ENCODE assay signal across 8 mouse cellular contexts in genomic region chr11:67515020-67515911, GRCm38 (mm10).
A peak's percentile ranks its signal among the peaks of the same experiment; 100 is the strongest.
DNase-seq lines count a peak whose midpoint lies in the region; ATAC-seq and TF ChIP-seq lines count a peak whose summit lies in the region.

No protein-coding gene starts in this region.

- no peak for ATAC-seq in liver, embryonic 11.5 days (replicated peaks; ENCODE audit: low FRiP score)
- peak; percentile 42 for ATAC-seq in stomach, embryonic 15.5 days (ENCODE audit: insufficient read depth, low FRiP score, low read depth)

- H3K27me3 ChIP-seq in liver, adult 2 months (ENCODE audit: control insufficient read depth, insufficient read depth, low read length), result no peaks in the 10 kb centered on the region
- no peaks in the 10 kb centered on the region for H3K27me3 ChIP-seq in liver, embryonic 11.5 days (replicated peaks; ENCODE audit: control insufficient read depth, insufficient read depth, low read length)
- H3K27me3 ChIP-seq in stomach, embryonic 15.5 days (replicated peaks), result no peaks in the 10 kb centered on the region

- H3K4me2 ChIP-seq in liver, embryonic 11.5 days, result no peak overlapping the region
- H3K4me2 ChIP-seq in stomach, embryonic 15.5 days, result no peak overlapping the region

- H3K27ac ChIP-seq in liver, adult 2 months (replicated peaks; ENCODE audit: insufficient read depth, low read depth, low read length), result peak overlapping the region; percentile 78
- no peak overlapping the region for H3K27ac ChIP-seq in liver, embryonic 11.5 days (ENCODE audit: low read depth, low read length)
- peak overlapping the region; percentile 80 for H3K27ac ChIP-seq in embryonic fibroblast, embryonic 13.5 days (ENCODE audit: insufficient read depth, low read length)
- peak overlapping the region; percentile 82 for H3K27ac ChIP-seq in stomach, embryonic 15.5 days

- no peaks in the 10 kb centered on the region for H3K79me2 ChIP-seq in liver, adult 2 months (ENCODE audit: control insufficient read depth, insufficient read depth, low read length)

- WGBS in liver, adult 2 months, result 12% methylated on average over 5 of the region's 5 CpGs
- 41% methylated on average over 5 of the region's 5 CpGs for WGBS in liver, embryonic 11.5 days
- WGBS in stomach, embryonic 15.5 days, result 20% methylated on average over 5 of the region's 5 CpGs

- no peak overlapping the region for H3K4me3 ChIP-seq in liver, adult 2 months (ENCODE audit: insufficient read depth, low read depth, low read length)
- H3K4me3 ChIP-seq in liver, embryonic 11.5 days (ENCODE audit: low read depth, low read length), result no peak overlapping the region
- H3K4me3 ChIP-seq in embryonic fibroblast, embryonic 13.5 days (ENCODE audit: insufficient read depth, low read length), result no peak overlapping the region
- no peak overlapping the region for H3K4me3 ChIP-seq in stomach, embryonic 15.5 days (replicated peaks)

- no peak for TF ChIP-seq CTCF in liver, adult 2 months (IDR thresholded peaks at IDR 0.05; ENCODE audit: low read depth, low read length)
- no peak for TF ChIP-seq CTCF in embryonic fibroblast, embryonic 13.5 days (IDR thresholded peaks at IDR 0.05; ENCODE audit: borderline replicate concordance, insufficient read depth, low read length)

- peaks cover 15% of the 10 kb centered on the region for H3K4me1 ChIP-seq in liver, adult 2 months (ENCODE audit: control insufficient read depth, insufficient read depth, low read length)
- peaks cover 4% of the 10 kb centered on the region; the same call in 1 of the 2 replicates for H3K4me1 ChIP-seq in liver, embryonic 11.5 days (replicated peaks; ENCODE audit: control insufficient read depth, insufficient read depth, low read length)
- peaks cover 10% of the 10 kb centered on the region for H3K4me1 ChIP-seq in embryonic fibroblast, embryonic 13.5 days (ENCODE audit: control insufficient read depth, insufficient read depth, low read length)
- H3K4me1 ChIP-seq in stomach, embryonic 15.5 days, result peaks cover 12% of the 10 kb centered on the region; the same call in 1 of the 2 replicates

- no peaks in the 10 kb centered on the region for H3K9me3 ChIP-seq in liver, embryonic 11.5 days (ENCODE audit: control insufficient read depth, low read length)
- no peaks in the 10 kb centered on the region for H3K9me3 ChIP-seq in stomach, embryonic 15.5 days

- H3K9ac ChIP-seq in liver, adult 2 months (ENCODE audit: low read depth, low read length), result no peak overlapping the region
- no peak overlapping the region for H3K9ac ChIP-seq in liver, embryonic 11.5 days (ENCODE audit: low read depth, low read length)
- no peak overlapping the region for H3K9ac ChIP-seq in stomach, embryonic 15.5 days

- no peaks in the 10 kb centered on the region for H3K36me3 ChIP-seq in liver, adult 2 months (ENCODE audit: control insufficient read depth, insufficient read depth, low read length)
- H3K36me3 ChIP-seq in liver, embryonic 11.5 days (ENCODE audit: control insufficient read depth, insufficient read depth, low read length), result no peaks in the 10 kb centered on the region
- no peaks in the 10 kb centered on the region for H3K36me3 ChIP-seq in stomach, embryonic 15.5 days

- peak; percentile 95 for DNase-seq in liver, adult 2 months (ENCODE audit: extremely low read depth, low read depth, low spot score)
- DNase-seq in liver, embryonic 11.5 days (ENCODE audit: low spot score), result no peak
- peak; percentile 78 for DNase-seq in kidney, postnatal 14 days
- DNase-seq in frontal cortex, adult 2 months (ENCODE audit: extremely low spot score in 1 of 2, low spot score in 1 of 2), result no peak
- no peak for DNase-seq in right cerebral cortex, postnatal 36 days (ENCODE audit: low spot score in 2 of 2)
- DNase-seq in thymus, postnatal 0 days (ENCODE audit: low spot score), result no peak

- no peak for TF ChIP-seq POLR2A in liver, adult 2 months (IDR thresholded peaks at IDR 0.05; ENCODE audit: extremely low read depth, insufficient read depth, low read length)
- no peak for TF ChIP-seq POLR2A in embryonic fibroblast, embryonic 13.5 days (IDR thresholded peaks at IDR 0.05; ENCODE audit: low read depth, low read length)

Comparison
In these comparisons a context has a peak if more than half of its experiments do, and no peak if none do; other contexts are left out.
1. DNase-seq: peak in liver, adult 2 months (single experiment) and kidney, postnatal 14 days (single experiment); none in liver, embryonic 11.5 days (single experiment), frontal cortex, adult 2 months (0 of 2), right cerebral cortex, postnatal 36 days (0 of 2) and thymus, postnatal 0 days (single experiment).